Mouse (Mus musculus): ENCODE data around the gene Ffar3.

DNA sequence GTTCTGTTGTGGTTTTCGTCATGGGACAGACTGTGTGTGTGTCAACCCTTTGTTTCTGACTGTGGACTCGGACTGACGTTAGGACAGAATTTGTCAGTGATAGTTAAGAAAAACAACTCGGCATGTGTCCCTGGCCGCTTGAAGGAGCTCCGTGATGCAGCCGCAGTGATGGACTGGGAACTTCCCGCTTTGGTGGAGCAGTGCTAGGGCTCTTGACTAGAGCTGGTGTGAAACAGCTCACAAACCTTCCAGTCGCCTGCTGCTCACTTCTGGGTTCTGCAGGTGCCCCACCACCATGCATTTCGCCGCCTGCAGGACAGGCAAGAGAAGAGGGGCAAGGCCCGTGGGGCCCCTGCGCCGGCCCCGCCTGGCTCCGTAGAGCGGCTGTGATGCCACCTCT lies 23.7 kb downstream of the Ffar3 start:
- TF ChIP-seq GATA1 (IDR thresholded peaks at IDR 0.05; ENCODE audit: borderline replicate concordance, low read length) = no peak
- no peak for TF ChIP-seq FLI1 (IDR thresholded peaks at IDR 0.05; ENCODE audit: low read length)

Data from megakaryocyte, embryonic 14.5 days (primary cell).